In the genomic region with DNA sequence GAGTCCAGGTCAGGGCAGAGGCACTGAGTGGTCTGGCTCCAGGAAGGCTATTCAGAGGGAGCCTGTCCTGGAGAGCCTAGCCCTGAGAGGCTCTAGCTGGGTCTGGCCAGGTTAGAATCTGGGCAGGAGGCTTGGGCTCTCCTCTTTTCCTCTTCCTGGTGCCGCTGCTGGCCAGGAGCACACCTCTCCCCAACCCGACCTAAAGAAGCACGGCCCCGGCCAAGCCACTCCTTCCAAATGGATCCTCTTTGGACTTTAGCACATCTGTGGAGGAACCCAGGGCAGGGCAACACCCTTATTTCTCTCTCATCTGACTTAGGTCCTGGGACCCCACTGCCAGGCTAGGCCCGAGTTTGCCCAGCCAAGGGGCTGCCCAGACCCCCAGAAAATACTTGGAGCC, we compare ENCODE assay signal across 16 mouse cellular contexts.
"Had no signal": no experiment of that assay in that cellular context is flagged by ENCODE, and none has a peak within 500 bp of the region (broad histone marks: within the 10 kb centered on the region; RNA-seq: fewer than 3 reads in every experiment).

No protein-coding gene starts in this region.

- H3K27me3 ChIP-seq: liver, embryonic 13.5 days had no signal

- H3K27ac ChIP-seq: kidney, postnatal 0 days; limb, embryonic 10.5 days; limb, embryonic 13.5 days; liver, embryonic 13.5 days had no signal

- DNase-seq: kidney, postnatal 25 days; layer of hippocampus, adult 9-11 months; liver, embryonic 13.5 days; lung, adult 2 months; lung, postnatal 14 days; lung, postnatal 4 days; midbrain, embryonic 14.5 days; right cerebral cortex, adult 18-20 months; right cerebral cortex, postnatal 14 days; spleen, adult 18-20 months; thymus, postnatal 25 days had no signal

- H3K9ac ChIP-seq: limb, embryonic 13.5 days; liver, embryonic 13.5 days had no signal

- H3K9me3 ChIP-seq: limb, embryonic 10.5 days; limb, embryonic 13.5 days; liver, embryonic 13.5 days had no signal

- H3K4me2 ChIP-seq: limb, embryonic 13.5 days; liver, embryonic 13.5 days; midbrain, embryonic 11.5 days had no signal

- H3K4me1 ChIP-seq: liver, embryonic 13.5 days had no signal

- H3K4me3 ChIP-seq: layer of hippocampus, adult 2 months; limb, embryonic 10.5 days; limb, embryonic 13.5 days; liver, embryonic 13.5 days had no signal

- H3K36me3 ChIP-seq: limb, embryonic 10.5 days; limb, embryonic 13.5 days; liver, embryonic 13.5 days had no signal
